Mouse (Mus musculus): ENCODE measurements at regions not wholly inside any gene's neighbourhood (a gene's known extent, or its start where the extent isn't known, plus 50 kb on each side); places are given as distances from the start of the nearest gene placed in this dataset.

GRCm38 (mm10) chr13:111165538-111165937 is 89.3 kb upstream of the Actbl2 start:
- DNase-seq, result no peak

- DNase-seq, result no peak
Observed at GRCm38 (mm10) chr13:111170269-111171165, 84.3 kb upstream of the Actbl2 start.

GRCm38 (mm10) chr13:111179186-111179585 is 75.6 kb upstream of the Actbl2 start:
- DNase-seq, result no peak

GRCm38 (mm10) chr13:111183293-111183692 is 71.5 kb upstream of the Actbl2 start:
- DNase-seq, result no peak

- DNase-seq, result no peak
Observed at GRCm38 (mm10) chr13:111185799-111186198, 69.0 kb upstream of the Actbl2 start.

GRCm38 (mm10) chr13:111186833-111187232 is 68.0 kb upstream of the Actbl2 start:
- DNase-seq, result no peak

GRCm38 (mm10) chr13:111193919-111194318 is 60.9 kb upstream of the Actbl2 start:
- DNase-seq, result no peak

GRCm38 (mm10) chr13:111194337-111194736 is 60.5 kb upstream of the Actbl2 start:
- no peak for DNase-seq

- no peak for DNase-seq
Observed at GRCm38 (mm10) chr13:111201532-111201931, 53.3 kb upstream of the Actbl2 start.

- peak; percentile 10 for DNase-seq
Observed at GRCm38 (mm10) chr13:111204580-111205285, 50.1 kb upstream of the Actbl2 start.

All from adrenal gland, adult 2 months (tissue).